Mouse (Mus musculus): ENCODE measurements around the gene Mlana.

DNA sequence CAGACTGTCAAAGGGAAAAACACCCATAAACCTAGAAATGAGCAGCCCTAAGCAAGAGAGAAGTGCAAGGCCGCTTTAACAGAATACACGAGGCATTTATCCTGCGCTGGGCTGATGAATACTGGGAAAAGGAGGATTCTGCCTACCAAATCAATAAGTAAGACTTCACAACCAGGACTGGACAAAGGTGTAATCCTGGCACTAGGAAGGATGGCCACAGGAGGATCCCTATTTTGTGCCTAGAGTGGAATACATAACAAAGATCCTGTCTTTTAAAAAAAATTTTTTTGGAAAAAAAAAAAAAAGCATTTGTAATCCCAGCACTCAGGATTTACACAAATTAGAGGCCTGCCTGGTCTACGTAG lies 49.1 kb upstream of the Mlana start:
- TF ChIP-seq CTCF (IDR thresholded peaks at IDR 0.05; ENCODE audit: insufficient read depth, low read length) (no peak), POLR2A (IDR thresholded peaks at IDR 0.05; ENCODE audit: borderline replicate concordance, extremely low read depth, low read depth, low read length) (no peak)
